Mouse (Mus musculus) adrenal gland, adult 8-10 months (tissue): ENCODE measurements around the gene Plpp2. TPM values are rescaled to one million over a fixed set of nuclear protein-coding genes. Genes with fewer than 3 reads are reported as not detected.

Experiments used
- DNase-seq: peaks from one replicate; pipeline ENCODE4 v3.0.0; 2022
- microRNA-seq, 2 experiments: library from miRNA; unstranded; fragments of <30 nt; microRNA quantifications; one replicate each; pipeline ENCODE4 v1.2.0; 2022
- total RNA-seq, 4 experiments: library from RNA; stranded (reverse); gene quantifications; 2 replicates each; pipeline ENCODE4 v1.2.4; 2022

Gene Plpp2
- total RNA-seq, 4 experiments from 2014 or later, result 21.3 to 49.8 (median 30.1) TPM

GRCm38 (mm10) chr10:79527453-79527845, 6.1 kb downstream of the Plpp2 start:
- DNase-seq, result no peak

- no peak for DNase-seq
Measured at GRCm38 (mm10) chr10:79526661-79527452, 6.7 kb downstream of the Plpp2 start.

GRCm38 (mm10) chr10:79525456-79526325, 7.9 kb downstream of the Plpp2 start:
- no peak for DNase-seq

- no peak for DNase-seq
Measured at GRCm38 (mm10) chr10:79524433-79524832, 9.2 kb downstream of the Plpp2 start.

GRCm38 (mm10) chr10:79506709-79507108, 26.9 kb downstream of the Plpp2 start:
- DNase-seq, result no peak

GRCm38 (mm10) chr10:79502830-79503644, 30.6 kb downstream of the Plpp2 start:
- no peak for DNase-seq

- DNase-seq, result no peak
Measured at GRCm38 (mm10) chr10:79496701-79497288, 36.8 kb downstream of the Plpp2 start.

GRCm38 (mm10) chr10:79495886-79496285, 37.7 kb downstream of the Plpp2 start:
- no peak for DNase-seq

Small RNA genes lying within 50 kb of the gene (microRNA-seq; reads per million reads assigned to microRNA genes)
- 0.35 to 0.50 reads per million in 2 experiments for gene Mir6909

Other genes with a start within 250 kb of the Plpp2 start
- not detected for gene Vmn2r82, start 177.3 kb downstream of the Plpp2 start, total RNA-seq
- not detected for gene Vmn2r83, start 65.1 kb downstream of the Plpp2 start, total RNA-seq
- gene Mier2, start 21.4 kb upstream of the Plpp2 start, total RNA-seq, result 10 to 100 TPM; 24.2 to 49.8 (median 41.4) TPM
- not detected for gene Theg, start 53.5 kb upstream of the Plpp2 start, total RNA-seq
- under 1 TPM; 0.12 to 0.31 (median 0.17) TPM for gene C2cd4c, start 80.2 kb upstream of the Plpp2 start, total RNA-seq
- gene Shc2, start 104.1 kb upstream of the Plpp2 start, total RNA-seq, result 10 to 100 TPM in 1 of 4 experiments, 1 to 10 TPM in 3; 3.6 to 11.4 (median 6.0) TPM
- not detected for gene Odf3l2, start 111.9 kb upstream of the Plpp2 start, total RNA-seq
- gene Madcam1, start 130.8 kb upstream of the Plpp2 start, total RNA-seq, result not detected
- gene Tpgs1, start 135.6 kb upstream of the Plpp2 start, total RNA-seq, result 10 to 100 TPM; 37.8 to 41.6 (median 39.3) TPM
- 10 to 100 TPM; 50.9 to 77.7 (median 69.2) TPM for gene Cdc34, start 148.4 kb upstream of the Plpp2 start, total RNA-seq
- gene Gzmm, start 155.2 kb upstream of the Plpp2 start, total RNA-seq, result 1 to 10 TPM; 1.2 to 2.2 (median 1.7) TPM
- 100 to 1,000 TPM; 578 to 598 (median 581) TPM for gene Bsg, start 170.7 kb upstream of the Plpp2 start, total RNA-seq
- gene Hcn2, start 182.8 kb upstream of the Plpp2 start, total RNA-seq, result 10 to 100 TPM in 2 of 4 experiments, 1 to 10 TPM in 2; 8.1 to 10.9 (median 10.3) TPM
- gene Polrmt, start 212.8 kb upstream of the Plpp2 start, total RNA-seq, result 10 to 100 TPM; 58.5 to 79.0 (median 70.8) TPM
- 1 to 10 TPM in 2 of 4 experiments, under 1 TPM in 1, not detected in 1; 0.38 to 1.2 (median 1.1) TPM for gene Fgf22, start 221.3 kb upstream of the Plpp2 start, total RNA-seq
- gene Rnf126, start 233.2 kb upstream of the Plpp2 start, total RNA-seq, result 10 to 100 TPM; 45.2 to 61.9 (median 50.8) TPM
- 10 to 100 TPM in 2 of 4 experiments, 1 to 10 TPM in 2; 8.8 to 55.0 (median 26.2) TPM for gene Fstl3, start 243.5 kb upstream of the Plpp2 start, total RNA-seq